Mouse (Mus musculus) ES-Bruce4 (cell line): ENCODE results near the gene Dhrs1. TPM values are rescaled to one million over a fixed set of nuclear protein-coding genes. Genes with fewer than 3 reads are reported as not detected.

ENCODE experiments used
- H3K27ac ChIP-seq: 2 replicates; pipeline ENCODE4 v1.5.1; 2012; ENCODE audit warnings: low read length, inconsistent platforms; ENCODE audit not compliant: insufficient read depth
- H3K27me3 ChIP-seq: 2 replicates; pipeline ENCODE4 v1.6.1; 2012; ENCODE audit warnings: mild to moderate bottlenecking, low read length, inconsistent platforms; ENCODE audit not compliant: control insufficient read depth, poor library complexity, insufficient read depth, severe bottlenecking
- H3K36me3 ChIP-seq: 2 replicates; pipeline ENCODE4 v1.6.1; 2012; ENCODE audit warnings: inconsistent platforms, mild to moderate bottlenecking, low read length, moderate library complexity; ENCODE audit not compliant: control insufficient read depth, poor library complexity, insufficient read depth, severe bottlenecking
- H3K4me1 ChIP-seq: one replicate; pipeline ENCODE4 v1.8.1; 2011; ENCODE audit warnings: low read length; ENCODE audit not compliant: control insufficient read depth, insufficient read depth
- H3K4me3 ChIP-seq: 2 replicates; pipeline ENCODE4 v1.5.1; 2011; ENCODE audit warnings: low read depth, mild to moderate bottlenecking, low read length
- H3K9ac ChIP-seq: 2 replicates; pipeline ENCODE4 v1.6.1; 2012; ENCODE audit warnings: low read depth, mild to moderate bottlenecking, inconsistent platforms; ENCODE audit not compliant: poor library complexity, severe bottlenecking
- H3K9me3 ChIP-seq: replicated peaks from 2 replicates; pipeline ENCODE4 v1.6.1; 2012; ENCODE audit warnings: mild to moderate bottlenecking, low read length, inconsistent platforms; ENCODE audit not compliant: control insufficient read depth, poor library complexity, insufficient read depth, severe bottlenecking
- CTCF ChIP-seq: IDR thresholded peaks from one replicate; pipeline ENCODE4 v1.8.1; 2011; ENCODE audit warnings: low read depth, low read length
- EP300 ChIP-seq: IDR thresholded peaks from 2 replicates; pipeline ENCODE4 v1.6.1; 2011; ENCODE audit warnings: low read depth, low read length; ENCODE audit not compliant: insufficient read depth
- POLR2A ChIP-seq: IDR thresholded peaks from one replicate; pipeline ENCODE4 v1.8.1; 2011; ENCODE audit warnings: low read length; ENCODE audit not compliant: insufficient read depth
- polyA plus RNA-seq: library from polyadenylated mRNA; stranded (reverse); fragments of >200 nt; gene quantifications from 2 replicates; pipeline ENCODE4 v1.2.4, GENCODE M21; 2011; ENCODE audit warnings: low read depth; ENCODE audit not compliant: missing spikeins, insufficient read depth, insufficient read length

The Dhrs1 gene
- polyA plus RNA-seq, 1 experiment, result 38.9 TPM

GRCm38 (mm10) chr14:55714893-55715292, 30.6 kb downstream of the Dhrs1 start:
- H3K9me3 ChIP-seq, result no peaks in the 10 kb centered on the region
- H3K4me1 ChIP-seq, result peaks cover 9% of the 10 kb centered on the region
- peaks cover 22% of the 10 kb centered on the region for H3K36me3 ChIP-seq
- H3K27ac ChIP-seq, result no peak overlapping the region
- no peak for TF ChIP-seq EP300
- no peak for TF ChIP-seq POLR2A
- no peak for TF ChIP-seq CTCF
- no peaks in the 10 kb centered on the region for H3K27me3 ChIP-seq
- H3K4me3 ChIP-seq, result no peak overlapping the region
- H3K9ac ChIP-seq, result no peak overlapping the region

- peaks cover 21% of the 10 kb centered on the region for H3K36me3 ChIP-seq
- peak within 1 kb of the TSS; percentile 32 for H3K4me3 ChIP-seq
- no peak for TF ChIP-seq EP300
- no peak for TF ChIP-seq CTCF
- H3K27ac ChIP-seq, result no peak within 1 kb of the TSS
- no peaks in the 10 kb centered on the region for H3K9me3 ChIP-seq
- no peaks in the 10 kb centered on the region for H3K27me3 ChIP-seq
- peaks cover 15% of the 10 kb centered on the region for H3K4me1 ChIP-seq
- H3K9ac ChIP-seq, result peak within 1 kb of the TSS; percentile 48; the same call in 1 of the 2 replicates
Observed at GRCm38 (mm10) chr14:55713729-55714122, 31.8 kb downstream of the Dhrs1 start, which contains the start of gene Tgm1. Tgm1 (minus strand) TSS chr14:55713926.

GRCm38 (mm10) chr14:55713007-55713728, 32.3 kb downstream of the Dhrs1 start:
- no peaks in the 10 kb centered on the region for H3K27me3 ChIP-seq
- H3K4me1 ChIP-seq, result peaks cover 18% of the 10 kb centered on the region
- H3K4me3 ChIP-seq, result peak overlapping the region; percentile 32
- H3K36me3 ChIP-seq, result peaks cover 15% of the 10 kb centered on the region
- no peak overlapping the region for H3K27ac ChIP-seq
- H3K9ac ChIP-seq, result 0 out of 2 replicates have a peak overlapping the region, but pooled peaks have one; percentile 48
- TF ChIP-seq CTCF (no peak), POLR2A (no peak), EP300 (no peak)
- H3K9me3 ChIP-seq, result no peaks in the 10 kb centered on the region

GRCm38 (mm10) chr14:55711786-55712185, 33.7 kb downstream of the Dhrs1 start:
- Histone ChIP-seq H3K9me3 (no peaks in the 10 kb centered on the region), H3K4me1 (peaks cover 18% of the 10 kb centered on the region), H3K4me3 (peak overlapping the region; percentile 12; the same call in 1 of the 2 replicates), H3K36me3 (peaks cover 5% of the 10 kb centered on the region), H3K27ac (0 out of 2 replicates have a peak overlapping the region, but pooled peaks have one; percentile 15), H3K9ac (no peak overlapping the region; the same call in 1 of the 2 replicates), H3K27me3 (no peaks in the 10 kb centered on the region)
- TF ChIP-seq CTCF, result no peak
- TF ChIP-seq POLR2A, result no peak
- no peak for TF ChIP-seq EP300

- Histone ChIP-seq H3K9ac (no peak overlapping the region), H3K4me1 (peaks cover 18% of the 10 kb centered on the region), H3K27me3 (no peaks in the 10 kb centered on the region), H3K9me3 (no peaks in the 10 kb centered on the region), H3K36me3 (no peaks in the 10 kb centered on the region), H3K4me3 (peak overlapping the region; percentile 4; the same call in 1 of the 2 replicates), H3K27ac (peak overlapping the region; percentile 80)
- TF ChIP-seq POLR2A (no peak), EP300 (peak; percentile 70)
Observed at GRCm38 (mm10) chr14:55709509-55709908, 36.0 kb downstream of the Dhrs1 start.

- H3K27me3 ChIP-seq, result no peaks in the 10 kb centered on the region
- no peaks in the 10 kb centered on the region for H3K9me3 ChIP-seq
- peaks cover 3% of the 10 kb centered on the region; the same call in 1 of the 2 replicates for H3K36me3 ChIP-seq
- H3K4me3 ChIP-seq, result no peak overlapping the region
- TF ChIP-seq POLR2A (no peak), EP300 (no peak), CTCF (no peak)
- no peak overlapping the region for H3K9ac ChIP-seq
- H3K27ac ChIP-seq, result no peak overlapping the region
- H3K4me1 ChIP-seq, result peaks cover 16% of the 10 kb centered on the region
Observed at GRCm38 (mm10) chr14:55707397-55707796, 38.1 kb downstream of the Dhrs1 start.
